In genomic region chr7:19889881-19890280, GRCm38 (mm10) we compare ENCODE assay signal across 9 mouse cellular contexts. TPM values are rescaled to one million over a fixed set of nuclear protein-coding genes. Genes with fewer than 3 reads are reported as not detected.
A peak's percentile ranks its signal among the peaks of the same experiment; 100 is the strongest.
DNase-seq lines count a peak whose midpoint lies in the region; ATAC-seq and TF ChIP-seq lines count a peak whose summit lies in the region.
"Had no signal": no experiment of that assay in that cellular context is flagged by ENCODE, and none has a peak within 500 bp of the region (broad histone marks: within the 10 kb centered on the region; RNA-seq: fewer than 3 reads in every experiment).

No protein-coding gene starts in this region.

- H3K9me3 ChIP-seq in intestine, postnatal 0 days (ENCODE audit: control insufficient read depth), result no peaks in the 10 kb centered on the region
- no peaks in the 10 kb centered on the region for H3K9me3 ChIP-seq in intestine, embryonic 15.5 days
- no peaks in the 10 kb centered on the region for H3K9me3 ChIP-seq in G1E (replicated peaks)
- H3K9me3 ChIP-seq in lung, postnatal 0 days (ENCODE audit: low read length), result no peaks in the 10 kb centered on the region
- no peaks in the 10 kb centered on the region for H3K9me3 ChIP-seq in stomach, postnatal 0 days (ENCODE audit: control insufficient read depth, low read length)

- no peak for TF ChIP-seq EP300 in lung, postnatal 0 days (IDR thresholded peaks at IDR 0.05)
- no peak for TF ChIP-seq EP300 in stomach, postnatal 0 days (optimal IDR thresholded peaks at IDR 0.05)

- H3K27ac ChIP-seq in intestine, postnatal 0 days (ENCODE audit: low read depth, low read length), result no peak overlapping the region
- no peak overlapping the region for H3K27ac ChIP-seq in intestine, embryonic 15.5 days
- no peak overlapping the region for H3K27ac ChIP-seq in lung, postnatal 0 days (ENCODE audit: low read length)
- no peak overlapping the region for H3K27ac ChIP-seq in stomach, postnatal 0 days (replicated peaks)

- H3K4me1 ChIP-seq in intestine, postnatal 0 days (replicated peaks; ENCODE audit: control insufficient read depth, insufficient read depth, low read length), result no peaks in the 10 kb centered on the region
- H3K4me1 ChIP-seq in intestine, embryonic 15.5 days (replicated peaks), result no peaks in the 10 kb centered on the region
- 0 out of 2 replicates have a peak, but pooled peaks cover 2% of the 10 kb centered on the region for H3K4me1 ChIP-seq in G1E (ENCODE audit: insufficient read depth, low read depth, low read length)
- no peaks in the 10 kb centered on the region for H3K4me1 ChIP-seq in lung, postnatal 0 days (ENCODE audit: insufficient read depth, low read depth, low read length)
- no peaks in the 10 kb centered on the region for H3K4me1 ChIP-seq in stomach, postnatal 0 days (replicated peaks; ENCODE audit: control insufficient read depth, insufficient read depth)

- H3K4me3 ChIP-seq in intestine, postnatal 0 days (ENCODE audit: low read depth, low read length), result no peak overlapping the region
- no peak overlapping the region for H3K4me3 ChIP-seq in intestine, embryonic 15.5 days (replicated peaks)
- no peak overlapping the region for H3K4me3 ChIP-seq in G1E (ENCODE audit: low read depth, low read length)
- H3K4me3 ChIP-seq in lung, postnatal 0 days (ENCODE audit: low read depth, low read length), result no peak overlapping the region
- H3K4me3 ChIP-seq in stomach, postnatal 0 days (ENCODE audit: low read depth, low read length), result no peak overlapping the region

- intact Hi-C loops in left cerebral cortex, postnatal 36 days (cut with DNase I), result no loop called here

- peak; percentile 85 to 87 for DNase-seq in B cell, adult 2 months
- DNase-seq in G1E (ENCODE audit: low spot score), result no peak
- DNase-seq in embryo, embryonic 11 days, result peak; percentile 22
- DNase-seq in lung, postnatal 0 days (ENCODE audit: low spot score), result peak; percentile 47
- DNase-seq in stomach, postnatal 0 days (ENCODE audit: low spot score), result peak; percentile 71
- no peak for DNase-seq in left cerebral cortex, postnatal 36 days (ENCODE audit: low spot score in 2 of 2)

- no peak overlapping the region for H3K4me2 ChIP-seq in intestine, postnatal 0 days (replicated peaks; ENCODE audit: low read depth)
- no peak overlapping the region for H3K4me2 ChIP-seq in intestine, embryonic 15.5 days (replicated peaks)
- no peak overlapping the region for H3K4me2 ChIP-seq in lung, postnatal 0 days (replicated peaks; ENCODE audit: low read depth, low read length)
- H3K4me2 ChIP-seq in stomach, postnatal 0 days (replicated peaks; ENCODE audit: low read depth), result no peak overlapping the region

- peak; percentile 85 for TF ChIP-seq CTCF in intestine, postnatal 0 days (IDR thresholded peaks at IDR 0.05; ENCODE audit: low read depth)
- TF ChIP-seq CTCF in G1E (IDR thresholded peaks at IDR 0.05; ENCODE audit: low read depth, low read length), result peak; percentile 40; the same call in 1 of the 2 replicates
- TF ChIP-seq CTCF in lung, postnatal 0 days (IDR thresholded peaks at IDR 0.05), result peak; percentile 75
- peak; percentile 84 for TF ChIP-seq CTCF in stomach, postnatal 0 days (IDR thresholded peaks at IDR 0.05; ENCODE audit: low read depth)

- WGBS in intestine, postnatal 0 days, result 47% methylated on average over 8 of the region's 8 CpGs
- WGBS in intestine, embryonic 15.5 days, result 44% methylated on average over 8 of the region's 8 CpGs
- 35% methylated on average over 8 of the region's 8 CpGs for WGBS in lung, postnatal 0 days
- 44% methylated on average over 8 of the region's 8 CpGs for WGBS in stomach, postnatal 0 days

- H3K27me3 ChIP-seq in intestine, postnatal 0 days (replicated peaks; ENCODE audit: control insufficient read depth, insufficient read depth, low read length), result no peaks in the 10 kb centered on the region
- no peaks in the 10 kb centered on the region for H3K27me3 ChIP-seq in intestine, embryonic 15.5 days (replicated peaks)
- H3K27me3 ChIP-seq in G1E (ENCODE audit: insufficient read depth, low read length), result peaks cover 6% of the 10 kb centered on the region; the same call in 1 of the 2 replicates
- no peaks in the 10 kb centered on the region for H3K27me3 ChIP-seq in lung, postnatal 0 days (replicated peaks; ENCODE audit: insufficient read depth, low read length)
- no peaks in the 10 kb centered on the region for H3K27me3 ChIP-seq in stomach, postnatal 0 days (ENCODE audit: control insufficient read depth, insufficient read depth, low read length)

- H3K9ac ChIP-seq in intestine, postnatal 0 days (ENCODE audit: low read depth, low read length), result no peak overlapping the region
- no peak overlapping the region for H3K9ac ChIP-seq in intestine, embryonic 15.5 days
- no peak overlapping the region for H3K9ac ChIP-seq in lung, postnatal 0 days (replicated peaks; ENCODE audit: low read depth)
- no peak overlapping the region for H3K9ac ChIP-seq in stomach, postnatal 0 days (ENCODE audit: low read length)

- ATAC-seq in intestine, postnatal 0 days, result no peak
- no peak for ATAC-seq in intestine, embryonic 15.5 days
- ATAC-seq in G1E (ENCODE audit: extremely low read depth, insufficient number of reproducible peaks, low FRiP score, poor library complexity, severe bottlenecking), result no peak
- no peak for ATAC-seq in lung, postnatal 0 days
- ATAC-seq in stomach, postnatal 0 days (ENCODE audit: low FRiP score, low TSS enrichment), result no peak

- H3K36me3 ChIP-seq in intestine, postnatal 0 days (ENCODE audit: control insufficient read depth, insufficient read depth), result no peaks in the 10 kb centered on the region
- no peaks in the 10 kb centered on the region for H3K36me3 ChIP-seq in intestine, embryonic 15.5 days
- no peaks in the 10 kb centered on the region for H3K36me3 ChIP-seq in G1E (replicated peaks)
- H3K36me3 ChIP-seq in lung, postnatal 0 days (ENCODE audit: insufficient read depth, low read length), result no peaks in the 10 kb centered on the region
- no peaks in the 10 kb centered on the region for H3K36me3 ChIP-seq in stomach, postnatal 0 days (ENCODE audit: control insufficient read depth, insufficient read depth, low read length)

RNA-seq across cellular contexts. Expression of gene Ceacam19, which starts 2.1 kb away (rescaled TPM):
- polyA plus RNA-seq in intestine, postnatal 0 days (2015; fragmentation: Nextera tagmentation; extraction: Ambion mirVana), result not detected in 2 replicates
- polyA plus RNA-seq in intestine, embryonic 15.5 days (2015; fragmentation: Nextera tagmentation; extraction: Ambion mirVana), result not detected in 2 replicates
- total RNA-seq in G1E (2014; fragmentation: Nextera tagmentation) (not detected in 2 replicates), G1E (2017) (0.05 TPM in 1 of 2 replicates, not detected in the other)
- not detected in 2 replicates for polyA plus RNA-seq in G1E (2012)
- 0.04 TPM in 1 of 2 replicates, not detected in the other for polyA plus RNA-seq in lung, postnatal 0 days (2015; fragmentation: Nextera tagmentation; extraction: Ambion mirVana)
- 9.5 and 10.2 TPM in 2 replicates for polyA plus RNA-seq in stomach, postnatal 0 days (2015; fragmentation: Nextera tagmentation; extraction: Ambion mirVana)
- not detected for total RNA-seq in left cerebral cortex, postnatal 36 days (2021)
- polyA plus RNA-seq: lung, embryonic 16.5 days had no signal

RNA-seq across cellular contexts. Expression of gene Ceacam16, which starts 28.8 kb away (rescaled TPM):
- not detected in 2 replicates for polyA plus RNA-seq in intestine, postnatal 0 days (2015; fragmentation: Nextera tagmentation; extraction: Ambion mirVana)
- not detected in 2 replicates for polyA plus RNA-seq in intestine, embryonic 15.5 days (2015; fragmentation: Nextera tagmentation; extraction: Ambion mirVana)
- total RNA-seq in G1E (2014; fragmentation: Nextera tagmentation) (1.7 and 4.1 TPM in 2 replicates), G1E (2017) (2.3 and 2.8 TPM in 2 replicates)
- polyA plus RNA-seq in G1E (2012), result 2.2 and 3.2 TPM in 2 replicates
- 0.13 and 0.18 TPM in 2 replicates for polyA plus RNA-seq in lung, postnatal 0 days (2015; fragmentation: Nextera tagmentation; extraction: Ambion mirVana)
- not detected in 2 replicates for polyA plus RNA-seq in stomach, postnatal 0 days (2015; fragmentation: Nextera tagmentation; extraction: Ambion mirVana)
- not detected for total RNA-seq in left cerebral cortex, postnatal 36 days (2021)
- polyA plus RNA-seq: lung, embryonic 16.5 days had no signal

RNA-seq across cellular contexts. Expression of gene Pvr, which starts 31.1 kb away (rescaled TPM):
- 8.9 and 10.7 TPM in 2 replicates for polyA plus RNA-seq in intestine, postnatal 0 days (2015; fragmentation: Nextera tagmentation; extraction: Ambion mirVana)
- polyA plus RNA-seq in intestine, embryonic 15.5 days (2015; fragmentation: Nextera tagmentation; extraction: Ambion mirVana), result 13.3 TPM in 2 replicates
- total RNA-seq in G1E (2014; fragmentation: Nextera tagmentation) (not detected in 2 replicates), G1E (2017) (0.17 and 0.33 TPM in 2 replicates)
- not detected in 2 replicates for polyA plus RNA-seq in G1E (2012)
- polyA plus RNA-seq in lung, postnatal 0 days (2015; fragmentation: Nextera tagmentation; extraction: Ambion mirVana), result 20.8 and 24.3 TPM in 2 replicates
- 6.2 and 6.7 TPM in 2 replicates for polyA plus RNA-seq in stomach, postnatal 0 days (2015; fragmentation: Nextera tagmentation; extraction: Ambion mirVana)
- 10 to 100 TPM; 10.7 to 12.0 TPM for total RNA-seq in left cerebral cortex, postnatal 36 days (2021)

RNA-seq across cellular contexts. Expression of gene Gm19345, which starts 38.1 kb away (rescaled TPM):
- 0.16 and 0.39 TPM in 2 replicates for polyA plus RNA-seq in intestine, postnatal 0 days (2015; fragmentation: Nextera tagmentation; extraction: Ambion mirVana)
- 0.14 and 0.16 TPM in 2 replicates for polyA plus RNA-seq in intestine, embryonic 15.5 days (2015; fragmentation: Nextera tagmentation; extraction: Ambion mirVana)
- total RNA-seq in G1E (2014; fragmentation: Nextera tagmentation) (not detected in 2 replicates), G1E (2017) (not detected in 2 replicates)
- not detected in 2 replicates for polyA plus RNA-seq in G1E (2012)
- polyA plus RNA-seq in lung, postnatal 0 days (2015; fragmentation: Nextera tagmentation; extraction: Ambion mirVana), result 0.12 and 0.24 TPM in 2 replicates
- polyA plus RNA-seq in stomach, postnatal 0 days (2015; fragmentation: Nextera tagmentation; extraction: Ambion mirVana), result 0.29 and 0.41 TPM in 2 replicates
- total RNA-seq in left cerebral cortex, postnatal 36 days (2021), result 1 to 10 TPM; 1.2 to 2.1 TPM

Comparison
In these comparisons a context has a peak if more than half of its experiments do, and no peak if none do; other contexts are left out.
1. DNase-seq: peak in B cell, adult 2 months (2 of 2), embryo, embryonic 11 days (single experiment), lung, postnatal 0 days (single experiment) and stomach, postnatal 0 days (single experiment); none in G1E (single experiment) and left cerebral cortex, postnatal 36 days (0 of 2).
2. RNA of gene Ceacam19, which starts 2.1 kb away (polyA plus RNA-seq): 9.5 to 10.2 TPM in stomach, postnatal 0 days; 0.04 TPM in lung, postnatal 0 days, not detected in intestine, postnatal 0 days, not detected in intestine, embryonic 15.5 days and not detected in G1E; every median in the first group is over 10 times any median in the second.
3. Peak in every context shown above with its lines, with median percentiles within 50 percentile points of each other: CTCF ChIP-seq.